Mouse (Mus musculus): ENCODE results near the gene 1700013G24Rik. TPM values are rescaled to one million over a fixed set of nuclear protein-coding genes. Genes with fewer than 3 reads are reported as not detected.
"Not testable (repeated sequence)": the region's sequence is repeated elsewhere in the genome, so short reads cannot be mapped to it uniquely, and the experiment has no call there.

1700013G24Rik gene
- polyA plus RNA-seq (2015; fragmentation: Nextera tagmentation; extraction: Ambion mirVana), result not detected in 2 replicates

GRCm38 (mm10) chr4:137453234-137453767 lies at the start of gene 1700013G24Rik:
Gene 1700013G24Rik (plus strand): TSS chr4:137453284.
- Histone ChIP-seq H3K4me2 (ENCODE audit: low read depth, low read length) (no peak within 1 kb of the TSS), H3K27ac (ENCODE audit: low read depth) (no peak within 1 kb of the TSS), H3K4me3 (ENCODE audit: low read depth, low read length) (no peak within 1 kb of the TSS), H3K27me3 (ENCODE audit: insufficient read depth, low read length) (no peaks in the 10 kb centered on the region), H3K4me1 (ENCODE audit: insufficient read depth) (peaks cover 19% of the 10 kb centered on the region), H3K36me3 (replicated peaks; ENCODE audit: insufficient read depth, low read length) (no peaks in the 10 kb centered on the region), H3K9ac (replicated peaks) (no peak within 1 kb of the TSS), H3K9me3 (ENCODE audit: low read length) (no peaks in the 10 kb centered on the region)
- TF ChIP-seq EP300 (IDR thresholded peaks at IDR 0.05; ENCODE audit: low read depth) (no peak), CTCF (IDR thresholded peaks at IDR 0.05; ENCODE audit: low read depth) (no peak)
- DNase-seq (no peak), ATAC-seq (no peak)
- 78% methylated on average over 8 of the region's 8 CpGs for WGBS (ENCODE audit: insufficient replicate concordance)

GRCm38 (mm10) chr4:137405571-137405970 lies 47.5 kb upstream of the 1700013G24Rik start:
- no peak for DNase-seq
- no peaks in the 10 kb centered on the region for H3K36me3 ChIP-seq (replicated peaks; ENCODE audit: insufficient read depth, low read length)
- H3K9me3 ChIP-seq (ENCODE audit: low read length), result no peaks in the 10 kb centered on the region
- H3K4me1 ChIP-seq (ENCODE audit: insufficient read depth), result no peaks in the 10 kb centered on the region
- H3K4me2 ChIP-seq (ENCODE audit: low read depth, low read length), result no peak overlapping the region
- H3K27ac ChIP-seq (ENCODE audit: low read depth), result no peak overlapping the region
- H3K4me3 ChIP-seq (ENCODE audit: low read depth, low read length), result no peak overlapping the region
- no peaks in the 10 kb centered on the region for H3K27me3 ChIP-seq (ENCODE audit: insufficient read depth, low read length)
- WGBS (ENCODE audit: insufficient replicate concordance), result 86% methylated on average over 3 of the region's 3 CpGs
- TF ChIP-seq CTCF (IDR thresholded peaks at IDR 0.05; ENCODE audit: low read depth), result no peak
- no peak for TF ChIP-seq EP300 (IDR thresholded peaks at IDR 0.05; ENCODE audit: low read depth)
- H3K9ac ChIP-seq (replicated peaks), result no peak overlapping the region
- ATAC-seq, result no peak

GRCm38 (mm10) chr4:137409691-137410090 lies 43.4 kb upstream of the 1700013G24Rik start, which contains the start of gene Cela3a:
Gene Cela3a (minus strand): TSS chr4:137409791.
- Histone ChIP-seq H3K36me3 (replicated peaks; ENCODE audit: insufficient read depth, low read length) (no peaks in the 10 kb centered on the region), H3K9me3 (ENCODE audit: low read length) (no peaks in the 10 kb centered on the region), H3K4me2 (ENCODE audit: low read depth, low read length) (no peak within 1 kb of the TSS), H3K27me3 (ENCODE audit: insufficient read depth, low read length) (no peaks in the 10 kb centered on the region), H3K9ac (replicated peaks) (no peak within 1 kb of the TSS), H3K27ac (ENCODE audit: low read depth) (no peak within 1 kb of the TSS), H3K4me1 (ENCODE audit: insufficient read depth) (no peaks in the 10 kb centered on the region), H3K4me3 (ENCODE audit: low read depth, low read length) (no peak within 1 kb of the TSS)
- 78% methylated on average over 5 of the region's 5 CpGs for WGBS (ENCODE audit: insufficient replicate concordance)
- TF ChIP-seq EP300 (IDR thresholded peaks at IDR 0.05; ENCODE audit: low read depth) (no peak), CTCF (IDR thresholded peaks at IDR 0.05; ENCODE audit: low read depth) (no peak)
- no peak for ATAC-seq
- DNase-seq, result no peak

GRCm38 (mm10) chr4:137412185-137412709 lies 40.8 kb upstream of the 1700013G24Rik start:
- not testable (repeated sequence) for H3K4me3 ChIP-seq (ENCODE audit: low read depth, low read length); DNase-seq; H3K36me3 ChIP-seq (replicated peaks; ENCODE audit: insufficient read depth, low read length); H3K4me1 ChIP-seq (ENCODE audit: insufficient read depth); H3K27ac ChIP-seq (ENCODE audit: low read depth); H3K4me2 ChIP-seq (ENCODE audit: low read depth, low read length); H3K9me3 ChIP-seq (ENCODE audit: low read length); H3K9ac ChIP-seq (replicated peaks); H3K27me3 ChIP-seq (ENCODE audit: insufficient read depth, low read length)
- WGBS (ENCODE audit: insufficient replicate concordance), result 57% methylated on average over 7 of the region's 7 CpGs
- ATAC-seq, result peak; percentile 76

GRCm38 (mm10) chr4:137414936-137415335 lies 38.1 kb upstream of the 1700013G24Rik start:
- no peak overlapping the region for H3K27ac ChIP-seq (ENCODE audit: low read depth)
- DNase-seq (no peak), ATAC-seq (no peak)
- 59% methylated on average over 1 of the region's 1 CpGs for WGBS (ENCODE audit: insufficient replicate concordance)
- no peak overlapping the region for H3K9ac ChIP-seq (replicated peaks)
- no peaks in the 10 kb centered on the region for H3K4me1 ChIP-seq (ENCODE audit: insufficient read depth)
- no peaks in the 10 kb centered on the region for H3K27me3 ChIP-seq (ENCODE audit: insufficient read depth, low read length)
- TF ChIP-seq EP300 (IDR thresholded peaks at IDR 0.05; ENCODE audit: low read depth) (no peak), CTCF (IDR thresholded peaks at IDR 0.05; ENCODE audit: low read depth) (no peak)
- no peak overlapping the region for H3K4me2 ChIP-seq (ENCODE audit: low read depth, low read length)
- H3K9me3 ChIP-seq (ENCODE audit: low read length), result no peaks in the 10 kb centered on the region
- no peaks in the 10 kb centered on the region for H3K36me3 ChIP-seq (replicated peaks; ENCODE audit: insufficient read depth, low read length)
- H3K4me3 ChIP-seq (ENCODE audit: low read depth, low read length), result no peak overlapping the region

- no peak for ATAC-seq
- no peak for DNase-seq
- WGBS (ENCODE audit: insufficient replicate concordance), result 53% methylated on average over 11 of the region's 11 CpGs
Observed at GRCm38 (mm10) chr4:137417712-137418564, 35.1 kb upstream of the 1700013G24Rik start.

More at GRCm38 (mm10) chr4:137417712-137418564, 35.1 kb upstream of the 1700013G24Rik start:
- Histone ChIP-seq H3K36me3 (replicated peaks; ENCODE audit: insufficient read depth, low read length) (no peaks in the 10 kb centered on the region), H3K9me3 (ENCODE audit: low read length) (no peaks in the 10 kb centered on the region), H3K27ac (ENCODE audit: low read depth) (no peak overlapping the region), H3K9ac (replicated peaks) (no peak overlapping the region), H3K4me3 (ENCODE audit: low read depth, low read length) (no peak overlapping the region), H3K4me1 (ENCODE audit: insufficient read depth) (no peaks in the 10 kb centered on the region; the same call in 1 of the 2 replicates), H3K27me3 (ENCODE audit: insufficient read depth, low read length) (no peaks in the 10 kb centered on the region), H3K4me2 (ENCODE audit: low read depth, low read length) (no peak overlapping the region)
- TF ChIP-seq EP300 (IDR thresholded peaks at IDR 0.05; ENCODE audit: low read depth), result no peak
- no peak for TF ChIP-seq CTCF (IDR thresholded peaks at IDR 0.05; ENCODE audit: low read depth)

Measured in liver, postnatal 0 days (tissue).